In the genomic region with DNA sequence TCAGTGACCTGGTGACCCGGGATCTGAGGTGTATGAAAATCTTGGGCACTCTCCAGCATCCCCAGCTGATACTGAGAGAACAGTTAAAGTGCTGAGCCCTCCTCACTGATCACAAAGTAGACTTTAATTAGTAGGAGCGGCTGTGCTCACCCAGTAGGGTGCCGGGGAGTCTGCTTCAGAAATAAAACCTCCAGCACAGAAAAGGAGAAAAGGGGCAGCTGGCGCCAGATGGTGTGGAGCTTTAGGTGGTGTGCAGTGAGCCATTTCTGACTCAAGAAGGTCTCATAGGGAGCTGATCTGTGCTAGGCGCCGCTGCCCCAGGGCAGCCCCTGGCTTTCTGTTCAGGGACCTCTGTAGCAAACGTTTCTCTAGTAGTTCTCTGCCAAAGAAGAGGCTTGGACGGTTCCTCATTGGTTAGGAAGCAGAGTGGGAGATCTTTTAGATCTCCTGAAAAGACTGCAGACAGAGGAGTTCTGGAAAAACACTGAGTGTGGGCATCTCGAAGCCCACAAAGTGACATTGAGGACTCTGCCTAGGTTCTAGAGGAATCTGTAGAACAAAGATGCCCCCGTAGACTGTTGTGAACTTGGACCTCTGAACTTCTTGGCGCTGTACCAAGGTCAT, we compare ENCODE assay signal across 9 mouse cellular contexts.
DNase-seq lines count a peak whose midpoint lies in the region; ATAC-seq and TF ChIP-seq lines count a peak whose summit lies in the region.
"Had no signal": no experiment of that assay in that cellular context is flagged by ENCODE, and none has a peak within 500 bp of the region (broad histone marks: within the 10 kb centered on the region; RNA-seq: fewer than 3 reads in every experiment).

No protein-coding gene starts in this region.

- WGBS in forebrain, embryonic 13.5 days: 25% methylated on average over 11 of the region's 11 CpGs
- 33% methylated on average over 11 of the region's 11 CpGs for WGBS in midbrain, embryonic 11.5 days

- POLR2A ChIA-PET in Patski (lab: Charles Lee): no interaction called here

- H3K27me3 ChIP-seq in Patski: peaks cover 4% of the 10 kb centered on the region
- H3K27me3 ChIP-seq in forebrain, embryonic 13.5 days: no peaks in the 10 kb centered on the region
- H3K27me3 ChIP-seq in midbrain, embryonic 11.5 days (ENCODE audit: control insufficient read depth, insufficient read depth, low read length): no peaks in the 10 kb centered on the region
- H3K27me3 ChIP-seq: stomach, embryonic 15.5 days had no signal

- H3K36me3 ChIP-seq in forebrain, embryonic 13.5 days (ENCODE audit: poor library complexity, severe bottlenecking): no peaks in the 10 kb centered on the region
- no peaks in the 10 kb centered on the region for H3K36me3 ChIP-seq in midbrain, embryonic 11.5 days (ENCODE audit: control insufficient read depth, insufficient read depth, low read length)
- H3K36me3 ChIP-seq: stomach, embryonic 15.5 days had no signal

- TF ChIP-seq CTCF in Patski (IDR thresholded peaks at IDR 0.05): no peak

- H3K4me3 ChIP-seq in forebrain, embryonic 13.5 days: no peak overlapping the region
- no peak overlapping the region for H3K4me3 ChIP-seq in midbrain, embryonic 11.5 days (ENCODE audit: low read depth, low read length)
- H3K4me3 ChIP-seq: stomach, embryonic 15.5 days had no signal

- H3K9ac ChIP-seq in forebrain, embryonic 13.5 days: no peak overlapping the region
- no peak overlapping the region for H3K9ac ChIP-seq in midbrain, embryonic 11.5 days (ENCODE audit: low read length)
- H3K9ac ChIP-seq: stomach, embryonic 15.5 days had no signal

- peaks cover 9% of the 10 kb centered on the region for H3K4me1 ChIP-seq in forebrain, embryonic 13.5 days
- no peaks in the 10 kb centered on the region for H3K4me1 ChIP-seq in midbrain, embryonic 11.5 days (ENCODE audit: control insufficient read depth, insufficient read depth, low read length)
- H3K4me1 ChIP-seq: stomach, embryonic 15.5 days had no signal

- H3K4me2 ChIP-seq in forebrain, embryonic 13.5 days: no peak overlapping the region
- H3K4me2 ChIP-seq in midbrain, embryonic 11.5 days: no peak overlapping the region
- H3K4me2 ChIP-seq: stomach, embryonic 15.5 days had no signal

- no peak for DNase-seq in Patski (ENCODE audit: low read depth, low spot score)
- DNase-seq in cerebellum, adult 11-12 months: peak; percentile 87
- peak; percentile 85 for DNase-seq in midbrain, embryonic 11.5 days (ENCODE audit: low spot score, missing footprints)
- no peak for DNase-seq in layer of hippocampus, postnatal 14 days (ENCODE audit: low spot score in 2 of 2)
- DNase-seq in ovary, adult 18-20 months (ENCODE audit: low spot score): no peak
- DNase-seq in layer of hippocampus, adult 18-20 months (ENCODE audit: low spot score in 2 of 2): no peak
- DNase-seq in thymus, postnatal 4 days: no peak

- no peaks in the 10 kb centered on the region for H3K9me3 ChIP-seq in forebrain, embryonic 13.5 days (replicated peaks)
- H3K9me3 ChIP-seq in midbrain, embryonic 11.5 days (ENCODE audit: control insufficient read depth, low read length): no peaks in the 10 kb centered on the region
- H3K9me3 ChIP-seq: stomach, embryonic 15.5 days had no signal

- CTCF ChIA-PET in Patski (lab: Charles Lee): no interaction called here

- in situ Hi-C loops in Patski (cut with MboI; ENCODE audit: low pct_unique_long_range_greater_than_20kb): no loop called here

- peak; percentile 44 for ATAC-seq in Patski
- ATAC-seq in forebrain, embryonic 13.5 days: peak; percentile 92
- ATAC-seq in midbrain, embryonic 11.5 days (ENCODE audit: low FRiP score): peak; percentile 84

- H3K27ac ChIP-seq in forebrain, embryonic 13.5 days: peak overlapping the region; percentile 48
- H3K27ac ChIP-seq in midbrain, embryonic 11.5 days (ENCODE audit: low read depth, low read length): no peak overlapping the region
- H3K27ac ChIP-seq: stomach, embryonic 15.5 days had no signal

Comparison
In these comparisons a context has a peak if more than half of its experiments do, and no peak if none do; other contexts are left out.
1. DNase-seq: peak in cerebellum, adult 11-12 months (single experiment) and midbrain, embryonic 11.5 days (single experiment); none in Patski (single experiment), layer of hippocampus, postnatal 14 days (0 of 2), ovary, adult 18-20 months (single experiment), layer of hippocampus, adult 18-20 months (0 of 2) and thymus, postnatal 4 days (single experiment).
2. Peak in every context shown above with its lines, with median percentiles within 50 percentile points of each other: ATAC-seq.